Mouse (Mus musculus): ENCODE results near the gene Haao.

DNA sequence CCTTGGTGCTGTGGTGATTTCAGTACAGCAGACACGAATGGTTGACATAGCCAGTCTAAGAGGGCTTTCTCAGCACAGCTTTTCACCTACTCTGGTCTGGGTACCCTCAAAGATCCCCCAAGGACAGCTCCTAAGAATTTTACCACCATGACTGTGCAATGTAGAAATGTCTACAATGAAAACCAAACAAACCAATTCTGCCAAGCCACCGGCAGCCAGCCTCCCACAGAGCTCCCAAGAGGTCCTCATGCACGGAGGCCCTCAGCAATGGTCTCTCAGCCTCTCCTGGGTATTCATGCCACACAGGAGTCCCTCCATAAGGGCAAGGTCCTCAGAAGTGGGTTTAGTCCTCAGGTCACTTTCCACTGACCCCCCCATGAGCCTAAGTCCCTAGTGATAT lies 38.6 kb upstream of the Haao start:
- TF ChIP-seq CTCF (conservative IDR thresholded peaks at IDR 0.05; ENCODE audit: insufficient read depth, insufficient read length, low read depth, low read length), result no peak
- no peak for TF ChIP-seq POLR2A (IDR thresholded peaks at IDR 0.05; ENCODE audit: low read depth, low read length)
